Mouse (Mus musculus): Measurements from ENCODE around the gene Igf2.

Igf2 gene

GRCm38 (mm10) chr7:142659181-142659681 is 7.4 kb downstream of the Igf2 start:
- no peak for ATAC-seq (ENCODE audit: low TSS enrichment)

- no peak for ATAC-seq (ENCODE audit: low TSS enrichment)
Measured at GRCm38 (mm10) chr7:142658681-142659180, 7.9 kb downstream of the Igf2 start.

- ATAC-seq (ENCODE audit: low TSS enrichment) = no peak
Measured at GRCm38 (mm10) chr7:142657821-142658614, 8.6 kb downstream of the Igf2 start.

- no peak for ATAC-seq (ENCODE audit: low TSS enrichment)
Measured at GRCm38 (mm10) chr7:142657341-142657791, 9.2 kb downstream of the Igf2 start.

- no peak for ATAC-seq (ENCODE audit: low TSS enrichment)
Measured at GRCm38 (mm10) chr7:142656055-142656454, 10.6 kb downstream of the Igf2 start.

- ATAC-seq (ENCODE audit: low TSS enrichment) = no peak
Measured at GRCm38 (mm10) chr7:142655633-142656032, 11.0 kb downstream of the Igf2 start.

- no peak for ATAC-seq (ENCODE audit: low TSS enrichment)
Measured at GRCm38 (mm10) chr7:142653726-142654125, 12.9 kb downstream of the Igf2 start.

- no peak for ATAC-seq (ENCODE audit: low TSS enrichment)
Measured at GRCm38 (mm10) chr7:142646676-142647075, 19.9 kb downstream of the Igf2 start.

GRCm38 (mm10) chr7:142645045-142645444 is 21.6 kb downstream of the Igf2 start:
- no peak for ATAC-seq (ENCODE audit: low TSS enrichment)

GRCm38 (mm10) chr7:142636178-142636577 is 30.4 kb downstream of the Igf2 start:
- ATAC-seq (ENCODE audit: low TSS enrichment) = no peak

GRCm38 (mm10) chr7:142630691-142631090 is 35.9 kb downstream of the Igf2 start:
- no peak for ATAC-seq (ENCODE audit: low TSS enrichment)

- ATAC-seq (ENCODE audit: low TSS enrichment) = no peak
Measured at GRCm38 (mm10) chr7:142629806-142630205, 36.8 kb downstream of the Igf2 start.

- ATAC-seq (ENCODE audit: low TSS enrichment) = no peak
Measured at GRCm38 (mm10) chr7:142622180-142622579, 44.4 kb downstream of the Igf2 start.

- ATAC-seq (ENCODE audit: low TSS enrichment) = no peak
Measured at GRCm38 (mm10) chr7:142613077-142613476, 53.5 kb downstream of the Igf2 start.

GRCm38 (mm10) chr7:142610627-142611406 is 55.8 kb downstream of the Igf2 start:
- no peak for ATAC-seq (ENCODE audit: low TSS enrichment)

GRCm38 (mm10) chr7:142600921-142601320 is 65.7 kb downstream of the Igf2 start:
- ATAC-seq (ENCODE audit: low TSS enrichment) = no peak

All from frontal cortex, adult (tissue).